ENCODE assay signal across 21 mouse cellular contexts in genomic region chr2:90441811-90442210, GRCm38 (mm10). TPM values are rescaled to one million over a fixed set of nuclear protein-coding genes. Genes with fewer than 3 reads are reported as not detected.
DNase-seq lines count a peak whose midpoint lies in the region; ATAC-seq lines count a peak whose summit lies in the region.
"Not testable (repeated sequence)": the region's sequence is repeated elsewhere in the genome, so short reads cannot be mapped to it uniquely, and the experiment has no call there.
"Had no signal": no experiment of that assay in that cellular context is flagged by ENCODE, and none has a peak within 500 bp of the region (broad histone marks: within the 10 kb centered on the region; RNA-seq: fewer than 3 reads in every experiment).

No protein-coding gene starts in this region.

- peak; percentile 4 for DNase-seq in embryo, embryonic 10.5 days (ENCODE audit: low spot score)
- peak; percentile 86 for DNase-seq in heart, adult 11 months
- DNase-seq in kidney, adult 11 months = peak; percentile 38
- DNase-seq in kidney, adult 9 months = peak; percentile 63
- peak; percentile 40 to 63 for DNase-seq in kidney, postnatal 36 days
- not testable (repeated sequence) for DNase-seq in liver, embryonic 13.5 days
- peak; percentile 5 for DNase-seq in right cerebral cortex, postnatal 25 days
- DNase-seq in yolk sac, embryonic 10.5 days (ENCODE audit: low spot score) = peak; percentile 24

- not testable (repeated sequence) for H3K27ac ChIP-seq in liver, embryonic 13.5 days

- not testable (repeated sequence) for H3K36me3 ChIP-seq in liver, embryonic 13.5 days

- H3K4me1 ChIP-seq in liver, embryonic 13.5 days (replicated peaks) = not testable (repeated sequence)

- not testable (repeated sequence) for H3K9ac ChIP-seq in liver, embryonic 13.5 days

- not testable (repeated sequence) for H3K9me3 ChIP-seq in liver, embryonic 13.5 days (replicated peaks)

- H3K4me3 ChIP-seq in liver, embryonic 13.5 days (replicated peaks) = not testable (repeated sequence)

- H3K4me2 ChIP-seq in liver, embryonic 13.5 days = not testable (repeated sequence)

- H3K27me3 ChIP-seq in liver, embryonic 13.5 days = not testable (repeated sequence)

- WGBS in liver, embryonic 13.5 days (ENCODE audit: insufficient replicate concordance) = 47% methylated on average over 4 of the region's 4 CpGs

- peak; percentile 26; the same call in 1 of the 2 replicates for ATAC-seq in liver, embryonic 13.5 days (ENCODE audit: low read depth)

RNA-seq across cellular contexts. Expression of gene Olfr1274-ps, which starts 43.3 kb away (rescaled TPM):
- not detected in 2 replicates for polyA plus RNA-seq in liver, embryonic 13.5 days (2015; fragmentation: Nextera tagmentation; extraction: Ambion mirVana)
- polyA plus RNA-seq: cerebellum, adult 2 months; embryonic facial prominence, embryonic 12.5 days; forebrain, embryonic 11.5 days; forebrain, embryonic 14.5 days; forebrain, postnatal 0 days; frontal cortex, adult 2 months; G1E; heart, embryonic 12.5 days; heart, embryonic 15.5 days; hindbrain, embryonic 11.5 days; hindbrain, embryonic 14.5 days; hindbrain, postnatal 0 days; Patski had no signal
